Comparison of ENCODE assay signal across 8 mouse cellular contexts in genomic region chr9:114400588-114400948, GRCm38 (mm10). TPM values are rescaled to one million over a fixed set of nuclear protein-coding genes. Genes with fewer than 3 reads are reported as not detected.
DNase-seq lines count a peak whose midpoint lies in the region; ATAC-seq and TF ChIP-seq lines count a peak whose summit lies in the region.

No protein-coding gene starts in this region.

- in situ Hi-C loops in ES-E14 (cut with MboI; ENCODE audit: low sequenced_read_pairs in 2 of 2, unreplicated experiment in 2 of 2), result no loop called here

- no peaks in the 10 kb centered on the region for H3K27me3 ChIP-seq in heart, embryonic 14.5 days (ENCODE audit: control insufficient read depth, insufficient read depth, low read length)
- H3K27me3 ChIP-seq in forebrain, embryonic 16.5 days (replicated peaks; ENCODE audit: control insufficient read depth, insufficient read depth, low read length), result no peaks in the 10 kb centered on the region
- no peaks in the 10 kb centered on the region for H3K27me3 ChIP-seq in liver, embryonic 16.5 days (ENCODE audit: control insufficient read depth, insufficient read depth, low read depth, low read length)

- H3K4me3 ChIP-seq in heart, embryonic 14.5 days (ENCODE audit: control insufficient read depth in 1 of 2, insufficient read depth in 1 of 2, low read depth in 1 of 2, low read length in 2 of 2), result peak overlapping the region; percentile 87 to 91
- H3K4me3 ChIP-seq in ES-E14 (ENCODE audit: insufficient read depth in 1 of 2, low read depth in 1 of 2, low read length in 2 of 2, poor library complexity in 1 of 2, severe bottlenecking in 1 of 2), result peak overlapping the region; percentile 92 to 98; a peak in 3 of 4 replicates
- H3K4me3 ChIP-seq in forebrain, embryonic 16.5 days (replicated peaks; ENCODE audit: low read length), result peak overlapping the region; percentile 92
- H3K4me3 ChIP-seq in liver, embryonic 16.5 days (ENCODE audit: low read depth, low read length), result peak overlapping the region; percentile 82

- intact Hi-C loops in heart, postnatal 14 days (cut with DNase I), result no loop called here

- peaks cover 16% of the 10 kb centered on the region for H3K36me3 ChIP-seq in heart, embryonic 14.5 days (ENCODE audit: control insufficient read depth, insufficient read depth, low read length)
- peaks cover 17% of the 10 kb centered on the region for H3K36me3 ChIP-seq in ES-E14 (ENCODE audit: control insufficient read depth, insufficient read depth, low read length, poor library complexity, severe bottlenecking)
- H3K36me3 ChIP-seq in forebrain, embryonic 16.5 days (ENCODE audit: control insufficient read depth, insufficient read depth), result no peaks in the 10 kb centered on the region; the same call in 1 of the 2 replicates
- H3K36me3 ChIP-seq in liver, embryonic 16.5 days (ENCODE audit: control insufficient read depth, insufficient read depth), result peaks cover 13% of the 10 kb centered on the region

- no peak for ATAC-seq in heart, embryonic 14.5 days (ENCODE audit: insufficient number of reproducible peaks, insufficient read depth, low FRiP score, low read depth)
- no peak for ATAC-seq in forebrain, embryonic 16.5 days
- peak; percentile 30 for ATAC-seq in liver, embryonic 16.5 days (ENCODE audit: low read depth)

- peak overlapping the region; percentile 68 for H3K4me2 ChIP-seq in heart, embryonic 14.5 days (ENCODE audit: low read length)
- H3K4me2 ChIP-seq in forebrain, embryonic 16.5 days (ENCODE audit: low read length), result peak overlapping the region; percentile 83
- peak overlapping the region; percentile 81 for H3K4me2 ChIP-seq in liver, embryonic 16.5 days (ENCODE audit: low read depth, low read length)

- DNase-seq in heart, postnatal 14 days, result no peak
- DNase-seq in ES-E14 (ENCODE audit: low read depth, low spot score), result no peak
- DNase-seq in adrenal gland, postnatal 10 days, result no peak
- DNase-seq in cerebellum, adult 9-10 months, result no peak
- DNase-seq in frontal cortex, postnatal 10 days (ENCODE audit: low spot score in 2 of 2), result no peak

- H3K9ac ChIP-seq in heart, embryonic 14.5 days (ENCODE audit: low read length), result peak overlapping the region; percentile 95
- H3K9ac ChIP-seq in ES-E14 (ENCODE audit: insufficient read depth, low read depth, low read length, poor library complexity, severe bottlenecking), result peak overlapping the region; percentile 65
- H3K9ac ChIP-seq in forebrain, embryonic 16.5 days (replicated peaks; ENCODE audit: low read depth, low read length), result peak overlapping the region; percentile 88
- H3K9ac ChIP-seq in liver, embryonic 16.5 days (ENCODE audit: low read depth, low read length), result 0 out of 2 replicates have a peak overlapping the region, but pooled peaks have one; percentile 78

- WGBS in heart, embryonic 14.5 days, result 26% methylated on average over 5 of the region's 5 CpGs
- WGBS in forebrain, embryonic 16.5 days, result 21% methylated on average over 5 of the region's 5 CpGs
- WGBS in liver, embryonic 16.5 days (ENCODE audit: insufficient replicate concordance), result 15% methylated on average over 5 of the region's 5 CpGs

- no peaks in the 10 kb centered on the region for H3K9me3 ChIP-seq in heart, embryonic 14.5 days (ENCODE audit: control insufficient read depth, low read length)
- 0 out of 2 replicates have a peak, but pooled peaks cover 3% of the 10 kb centered on the region for H3K9me3 ChIP-seq in ES-E14 (ENCODE audit: control insufficient read depth, insufficient read depth, low read depth, low read length)
- H3K9me3 ChIP-seq in forebrain, embryonic 16.5 days (ENCODE audit: control insufficient read depth, low read length), result no peaks in the 10 kb centered on the region
- H3K9me3 ChIP-seq in liver, embryonic 16.5 days (replicated peaks; ENCODE audit: control insufficient read depth, low read length), result no peaks in the 10 kb centered on the region

- H3K27ac ChIP-seq in heart, embryonic 14.5 days (replicated peaks in 1 of 2; ENCODE audit: control insufficient read depth in 1 of 2, insufficient read depth in 1 of 2, low read depth in 2 of 2, low read length in 2 of 2), result peak overlapping the region; percentile 50 to 92
- H3K27ac ChIP-seq in ES-E14 (ENCODE audit: insufficient read depth, low read depth, low read length, poor library complexity, severe bottlenecking), result peak overlapping the region; percentile 90
- peak overlapping the region; percentile 84 for H3K27ac ChIP-seq in forebrain, embryonic 16.5 days (ENCODE audit: low read length)
- H3K27ac ChIP-seq in liver, embryonic 16.5 days (ENCODE audit: low read length), result 0 out of 2 replicates have a peak overlapping the region, but pooled peaks have one; percentile 33

- H3K4me1 ChIP-seq in heart, embryonic 14.5 days (ENCODE audit: control insufficient read depth in 2 of 2, insufficient read depth in 2 of 2, low read length in 2 of 2), result peaks cover 5 to 8% of the 10 kb centered on the region in 2 experiments
- peaks cover 6 to 7% of the 10 kb centered on the region in 2 experiments; a peak in 3 of 4 replicates for H3K4me1 ChIP-seq in ES-E14 (ENCODE audit: control insufficient read depth in 2 of 2, insufficient read depth in 2 of 2, low read length in 2 of 2, poor library complexity in 1 of 2)
- H3K4me1 ChIP-seq in forebrain, embryonic 16.5 days (replicated peaks; ENCODE audit: control insufficient read depth, insufficient read depth, low read length), result peaks cover 11% of the 10 kb centered on the region
- peaks cover 15% of the 10 kb centered on the region for H3K4me1 ChIP-seq in liver, embryonic 16.5 days (ENCODE audit: control insufficient read depth, low read depth, low read length)

TF ChIP-seq in ES-E14, 5 proteins besides CTCF, POLR2A, EP300 and RAD21:
- TF ChIP-seq ZC3H11A (IDR thresholded peaks at IDR 0.05; ENCODE audit: borderline replicate concordance, low read depth, low read length), result no peak
- no peak for TF ChIP-seq CHD2 (IDR thresholded peaks at IDR 0.05; ENCODE audit: low read depth, low read length)
- no peak for TF ChIP-seq MAFK (IDR thresholded peaks at IDR 0.05; ENCODE audit: insufficient read depth, low read depth, low read length)
- no peak for TF ChIP-seq HCFC1 (IDR thresholded peaks at IDR 0.05; ENCODE audit: borderline replicate concordance, insufficient read depth, low read length)
- TF ChIP-seq ZNF384 (IDR thresholded peaks at IDR 0.05; ENCODE audit: low read depth, low read length), result no peak

RNA-seq across cellular contexts. Expression of gene Glb1, which starts 0.3 kb away (rescaled TPM):
- polyA plus RNA-seq in heart, embryonic 14.5 days (2014; fragmentation: Nextera tagmentation; extraction: Ambion mirVana), result 53.2 and 54.5 TPM in 2 replicates
- total RNA-seq in heart, postnatal 14 days (2021), result 10 to 100 TPM; 18.5 to 19.2 TPM
- 36.0 and 44.6 TPM in 2 replicates for total RNA-seq in ES-E14 (2012; rRNA removed)
- polyA plus RNA-seq in forebrain, embryonic 16.5 days (2015; fragmentation: Nextera tagmentation; extraction: Ambion mirVana), result 23.3 and 23.4 TPM in 2 replicates
- 14.2 and 18.5 TPM in 2 replicates for polyA plus RNA-seq in liver, embryonic 16.5 days (2015; fragmentation: Nextera tagmentation; extraction: Ambion mirVana)
- 10 to 100 TPM; 24.8 to 26.9 TPM for total RNA-seq in adrenal gland, postnatal 10 days (2021)

RNA-seq across cellular contexts. Expression of gene Tmppe, which starts 0.3 kb away (rescaled TPM):
- polyA plus RNA-seq in heart, embryonic 14.5 days (2014; fragmentation: Nextera tagmentation; extraction: Ambion mirVana), result 3.0 and 4.4 TPM in 2 replicates
- total RNA-seq in heart, postnatal 14 days (2021), result 1 to 10 TPM; 4.5 to 4.8 TPM
- total RNA-seq in ES-E14 (2012; rRNA removed), result 37.3 and 47.1 TPM in 2 replicates
- 7.0 and 9.2 TPM in 2 replicates for polyA plus RNA-seq in forebrain, embryonic 16.5 days (2015; fragmentation: Nextera tagmentation; extraction: Ambion mirVana)
- polyA plus RNA-seq in liver, embryonic 16.5 days (2015; fragmentation: Nextera tagmentation; extraction: Ambion mirVana), result 2.3 and 2.7 TPM in 2 replicates
- total RNA-seq in adrenal gland, postnatal 10 days (2021), result 1 to 10 TPM; 4.4 to 7.4 TPM

RNA-seq across cellular contexts. Expression of gene Crtap, which starts 10.1 kb away (rescaled TPM):
- 145 and 156 TPM in 2 replicates for polyA plus RNA-seq in heart, embryonic 14.5 days (2014; fragmentation: Nextera tagmentation; extraction: Ambion mirVana)
- total RNA-seq in heart, postnatal 14 days (2021), result 10 to 100 TPM; 35.4 to 41.3 TPM
- total RNA-seq in ES-E14 (2012; rRNA removed), result 106 and 148 TPM in 2 replicates
- 19.9 and 22.8 TPM in 2 replicates for polyA plus RNA-seq in forebrain, embryonic 16.5 days (2015; fragmentation: Nextera tagmentation; extraction: Ambion mirVana)
- polyA plus RNA-seq in liver, embryonic 16.5 days (2015; fragmentation: Nextera tagmentation; extraction: Ambion mirVana), result 17.8 and 18.2 TPM in 2 replicates
- 10 to 100 TPM; 89.9 to 96.4 TPM for total RNA-seq in adrenal gland, postnatal 10 days (2021)

Comparison
In these comparisons a context has a peak if more than half of its experiments do, and no peak if none do; other contexts are left out.
1. H3K27ac ChIP-seq: peak in every context shown above with its lines; median percentile 90 in ES-E14; 84 in forebrain, embryonic 16.5 days; 71 in heart, embryonic 14.5 days; 33 in liver, embryonic 16.5 days.